In genomic region chr6:48642764-48643292, GRCm38 (mm10) we compare ENCODE assay signal across 8 mouse cellular contexts. TPM values are rescaled to one million over a fixed set of nuclear protein-coding genes. Genes with fewer than 3 reads are reported as not detected.
DNase-seq lines count a peak whose midpoint lies in the region; ATAC-seq and TF ChIP-seq lines count a peak whose summit lies in the region.

No protein-coding gene starts in this region.

- H3K4me2 ChIP-seq in lung, embryonic 14.5 days = no peak overlapping the region

- intact Hi-C loops in gastrocnemius, adult 2 months (cut with DNase I) = loop anchor here (2.0 kb wide), 2 partner anchors 60 to 102 kb away; no protein-coding TSS in a partner anchor

- H3K4me1 ChIP-seq in lung, embryonic 14.5 days (ENCODE audit: insufficient read depth) = no peaks in the 10 kb centered on the region

- H3K9me3 ChIP-seq in lung, embryonic 14.5 days (ENCODE audit: low read depth, low read length) = no peaks in the 10 kb centered on the region

- no peak; the same call in 1 of the 2 replicates for ATAC-seq in lung, embryonic 14.5 days (ENCODE audit: insufficient read depth)

- TF ChIP-seq CTCF in gastrocnemius, adult 2 months (IDR thresholded peaks at IDR 0.05) = peak; percentile 75
- TF ChIP-seq CTCF in lung, embryonic 14.5 days (IDR thresholded peaks at IDR 0.05; ENCODE audit: low read depth) = peak; percentile 71

- no peaks in the 10 kb centered on the region for H3K36me3 ChIP-seq in lung, embryonic 14.5 days (ENCODE audit: insufficient read depth)

- DNase-seq in gastrocnemius, adult 2 months = no peak
- no peak for DNase-seq in gastrocnemius, adult 8-10 months (ENCODE audit: low spot score in 2 of 2)
- peak; percentile 68 for DNase-seq in thymus, postnatal 0 days (ENCODE audit: low spot score)
- DNase-seq in thymus, adult 18-20 months = no peak
- DNase-seq in embryo, embryonic 11 days = peak; percentile 88
- peak; percentile 92 for DNase-seq in lung, embryonic 14.5 days
- DNase-seq in telencephalon, adult 2 months (ENCODE audit: low read depth, low spot score) = peak; percentile 55
- no peak for DNase-seq in right cerebral cortex, postnatal 10 days (ENCODE audit: low spot score in 2 of 2)

- H3K27me3 ChIP-seq in lung, embryonic 14.5 days (ENCODE audit: insufficient read depth, low read length) = no peaks in the 10 kb centered on the region

- no peak overlapping the region for H3K27ac ChIP-seq in gastrocnemius, adult 2 months
- no peak overlapping the region for H3K27ac ChIP-seq in lung, embryonic 14.5 days (ENCODE audit: low read depth)

- H3K4me3 ChIP-seq in gastrocnemius, adult 2 months = no peak overlapping the region
- no peak overlapping the region for H3K4me3 ChIP-seq in lung, embryonic 14.5 days (ENCODE audit: low read depth, low read length)

- H3K9ac ChIP-seq in lung, embryonic 14.5 days = no peak overlapping the region

- WGBS in lung, embryonic 14.5 days = 18% methylated on average over 4 of the region's 4 CpGs

RNA-seq across cellular contexts. Expression of gene Gimap8, which starts 4.2 kb away (rescaled TPM):
- total RNA-seq in gastrocnemius, adult 2 months (2021) = 1 to 10 TPM; 2.4 to 3.2 TPM
- 1 to 10 TPM; 1.3 to 2.0 (median 1.5) TPM for total RNA-seq in gastrocnemius, adult 8-10 months (2022)
- polyA plus RNA-seq in thymus, postnatal 0 days (2015; fragmentation: Nextera tagmentation; extraction: Ambion mirVana) = 11.8 and 12.8 TPM in 2 replicates
- polyA plus RNA-seq in lung, embryonic 14.5 days (2014; fragmentation: Nextera tagmentation; extraction: Ambion mirVana) = 1.3 and 1.5 TPM in 2 replicates

RNA-seq across cellular contexts. Expression of gene AI854703, which starts 16.3 kb away (rescaled TPM):
- under 1 TPM; 0.38 to 0.50 TPM for total RNA-seq in gastrocnemius, adult 2 months (2021)
- 1 to 10 TPM in 1 of 4 experiments, under 1 TPM in 3; 0.56 to 1.2 (median 0.71) TPM for total RNA-seq in gastrocnemius, adult 8-10 months (2022)
- polyA plus RNA-seq in thymus, postnatal 0 days (2015; fragmentation: Nextera tagmentation; extraction: Ambion mirVana) = 2.0 and 2.3 TPM in 2 replicates
- 0.34 and 0.49 TPM in 2 replicates for polyA plus RNA-seq in lung, embryonic 14.5 days (2014; fragmentation: Nextera tagmentation; extraction: Ambion mirVana)

RNA-seq across cellular contexts. Expression of gene Gimap9, which starts 33.1 kb away (rescaled TPM):
- 1 to 10 TPM; 1.1 to 1.2 TPM for total RNA-seq in gastrocnemius, adult 2 months (2021)
- 1 to 10 TPM in 1 of 4 experiments, under 1 TPM in 3; 0.40 to 1.0 (median 0.62) TPM for total RNA-seq in gastrocnemius, adult 8-10 months (2022)
- polyA plus RNA-seq in thymus, postnatal 0 days (2015; fragmentation: Nextera tagmentation; extraction: Ambion mirVana) = 164 and 172 TPM in 2 replicates
- 11.7 and 12.7 TPM in 2 replicates for polyA plus RNA-seq in lung, embryonic 14.5 days (2014; fragmentation: Nextera tagmentation; extraction: Ambion mirVana)

RNA-seq across cellular contexts. Expression of gene Zfp775, which starts 41.0 kb away (rescaled TPM):
- total RNA-seq in gastrocnemius, adult 2 months (2021) = 1 to 10 TPM; 8.0 to 10.0 TPM
- 10 to 100 TPM in 2 of 4 experiments, 1 to 10 TPM in 2; 8.8 to 12.1 (median 9.9) TPM for total RNA-seq in gastrocnemius, adult 8-10 months (2022)
- 6.8 and 6.9 TPM in 2 replicates for polyA plus RNA-seq in thymus, postnatal 0 days (2015; fragmentation: Nextera tagmentation; extraction: Ambion mirVana)
- 7.6 and 7.8 TPM in 2 replicates for polyA plus RNA-seq in lung, embryonic 14.5 days (2014; fragmentation: Nextera tagmentation; extraction: Ambion mirVana)

RNA-seq across cellular contexts. Expression of gene Gimap4, which starts 41.5 kb away (rescaled TPM):
- total RNA-seq in gastrocnemius, adult 2 months (2021) = 1 to 10 TPM; 3.6 to 5.5 TPM
- total RNA-seq in gastrocnemius, adult 8-10 months (2022) = 1 to 10 TPM; 2.5 to 4.5 (median 3.9) TPM
- polyA plus RNA-seq in thymus, postnatal 0 days (2015; fragmentation: Nextera tagmentation; extraction: Ambion mirVana) = 33.0 and 34.3 TPM in 2 replicates
- 25.6 and 27.8 TPM in 2 replicates for polyA plus RNA-seq in lung, embryonic 14.5 days (2014; fragmentation: Nextera tagmentation; extraction: Ambion mirVana)

Comparison
In these comparisons a context has a peak if more than half of its experiments do, and no peak if none do; other contexts are left out.
1. DNase-seq: peak in thymus, postnatal 0 days (single experiment), embryo, embryonic 11 days (single experiment), lung, embryonic 14.5 days (single experiment) and telencephalon, adult 2 months (single experiment); none in gastrocnemius, adult 2 months (single experiment), gastrocnemius, adult 8-10 months (0 of 2), thymus, adult 18-20 months (0 of 2) and right cerebral cortex, postnatal 10 days (0 of 2).